Comparison of ENCODE assay signal across 9 mouse cellular contexts in the genomic region with DNA sequence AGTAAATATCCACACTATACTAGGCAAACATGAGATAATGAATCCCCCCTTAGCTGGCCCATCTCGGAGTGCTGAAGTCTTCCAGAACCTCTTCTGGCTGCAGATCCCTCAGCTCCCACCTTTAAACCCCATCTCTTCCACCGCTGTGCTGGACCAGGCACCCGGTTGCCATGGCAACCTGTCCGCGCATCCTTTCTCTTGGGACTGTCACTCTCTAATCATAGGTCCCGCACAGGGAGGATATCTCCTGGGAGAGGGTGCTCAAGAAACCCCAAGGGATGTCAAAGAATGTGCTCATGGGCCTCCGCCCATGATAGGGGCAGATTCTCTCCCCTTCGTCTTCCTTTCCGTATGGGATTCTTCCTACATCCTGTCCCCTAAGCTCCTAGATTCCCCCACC. TPM values are rescaled to one million over a fixed set of nuclear protein-coding genes. Genes with fewer than 3 reads are reported as not detected.
DNase-seq lines count a peak whose midpoint lies in the region; ATAC-seq and TF ChIP-seq lines count a peak whose summit lies in the region.
"Had no signal": no experiment of that assay in that cellular context is flagged by ENCODE, and none has a peak within 500 bp of the region (broad histone marks: within the 10 kb centered on the region; RNA-seq: fewer than 3 reads in every experiment).

No protein-coding gene starts in this region.

- peak; percentile 70 for DNase-seq in cerebellum, adult 11-12 months
- no peak for DNase-seq in cerebellum, postnatal 4 days (ENCODE audit: low spot score in 2 of 2)
- peak; percentile 56 for DNase-seq in right cerebral cortex, postnatal 4 days
- no peak for DNase-seq in thymus, postnatal 4 days
- DNase-seq in thymus, postnatal 25 days = no peak
- DNase-seq: liver, embryonic 13.5 days had no signal

- 1% methylated on average over 9 of the region's 9 CpGs for WGBS in forebrain, embryonic 15.5 days
- WGBS in limb, embryonic 13.5 days = 2% methylated on average over 9 of the region's 9 CpGs

- no peak for TF ChIP-seq EP300 in ES-Bruce4 (IDR thresholded peaks at IDR 0.05; ENCODE audit: insufficient read depth, low read depth, low read length)

- H3K4me1 ChIP-seq in ES-Bruce4 (ENCODE audit: control insufficient read depth, insufficient read depth, low read length) = no peaks in the 10 kb centered on the region
- H3K4me1 ChIP-seq in forebrain, embryonic 15.5 days = peaks cover 39% of the 10 kb centered on the region
- H3K4me1 ChIP-seq in limb, embryonic 13.5 days = peaks cover 65% of the 10 kb centered on the region

- ATAC-seq in forebrain, embryonic 15.5 days (replicated peaks) = no peak; the same call in none of the 2 replicates
- no peak for ATAC-seq in limb, embryonic 13.5 days (ENCODE audit: low FRiP score, low read depth)

- H3K9me3 ChIP-seq in ES-Bruce4 (replicated peaks; ENCODE audit: control insufficient read depth, insufficient read depth, low read length, poor library complexity, severe bottlenecking) = no peaks in the 10 kb centered on the region
- H3K9me3 ChIP-seq in forebrain, embryonic 15.5 days = no peaks in the 10 kb centered on the region
- no peaks in the 10 kb centered on the region for H3K9me3 ChIP-seq in limb, embryonic 13.5 days
- H3K9me3 ChIP-seq: liver, embryonic 13.5 days had no signal

- peaks cover 11% of the 10 kb centered on the region for H3K27me3 ChIP-seq in ES-Bruce4 (ENCODE audit: control insufficient read depth, insufficient read depth, low read length, poor library complexity, severe bottlenecking)
- H3K27me3 ChIP-seq in forebrain, embryonic 15.5 days = peaks cover 40% of the 10 kb centered on the region
- peaks cover 83% of the 10 kb centered on the region for H3K27me3 ChIP-seq in limb, embryonic 13.5 days

- no peak overlapping the region for H3K27ac ChIP-seq in ES-Bruce4 (ENCODE audit: insufficient read depth, low read length)
- H3K27ac ChIP-seq in forebrain, embryonic 15.5 days (replicated peaks) = no peak overlapping the region
- H3K27ac ChIP-seq in limb, embryonic 13.5 days = no peak overlapping the region
- H3K27ac ChIP-seq: liver, embryonic 13.5 days had no signal

- H3K36me3 ChIP-seq in ES-Bruce4 (ENCODE audit: control insufficient read depth, insufficient read depth, low read length, poor library complexity, severe bottlenecking) = no peaks in the 10 kb centered on the region
- H3K36me3 ChIP-seq in forebrain, embryonic 15.5 days = no peaks in the 10 kb centered on the region
- H3K36me3 ChIP-seq in limb, embryonic 13.5 days = no peaks in the 10 kb centered on the region
- H3K36me3 ChIP-seq: liver, embryonic 13.5 days had no signal

- H3K4me3 ChIP-seq in ES-Bruce4 (ENCODE audit: low read depth, low read length) = peak overlapping the region; percentile 41; the same call in 1 of the 2 replicates
- H3K4me3 ChIP-seq in forebrain, embryonic 15.5 days = peak overlapping the region; percentile 38
- H3K4me3 ChIP-seq in limb, embryonic 13.5 days = peak overlapping the region; percentile 35
- H3K4me3 ChIP-seq: liver, embryonic 13.5 days had no signal

- H3K4me2 ChIP-seq in forebrain, embryonic 15.5 days (replicated peaks) = peak overlapping the region; percentile 54
- H3K4me2 ChIP-seq in limb, embryonic 13.5 days (replicated peaks) = peak overlapping the region; percentile 60
- H3K4me2 ChIP-seq: liver, embryonic 13.5 days had no signal

- no peak for TF ChIP-seq POLR2A in ES-Bruce4 (IDR thresholded peaks at IDR 0.05; ENCODE audit: insufficient read depth, low read length)

- no peak overlapping the region for H3K9ac ChIP-seq in ES-Bruce4 (ENCODE audit: low read depth, poor library complexity, severe bottlenecking)
- H3K9ac ChIP-seq in forebrain, embryonic 15.5 days (replicated peaks) = peak overlapping the region; percentile 17
- peak overlapping the region; percentile 48; the same call in 1 of the 2 replicates for H3K9ac ChIP-seq in limb, embryonic 13.5 days
- H3K9ac ChIP-seq: liver, embryonic 13.5 days had no signal

- no peak for TF ChIP-seq CTCF in ES-Bruce4 (IDR thresholded peaks at IDR 0.05; ENCODE audit: low read depth, low read length)

RNA-seq across cellular contexts. Expression of gene Fxyd7, which starts 0.3 kb away (rescaled TPM):
- polyA plus RNA-seq in ES-Bruce4 (2011; ENCODE audit: insufficient read depth, insufficient read length, low read depth, missing spikeins) = not detected in 2 replicates
- 49.2 and 60.4 TPM in 2 replicates for polyA plus RNA-seq in forebrain, embryonic 15.5 days (2015; fragmentation: Nextera tagmentation; extraction: Ambion mirVana)
- 20.0 and 21.3 TPM in 2 replicates for polyA plus RNA-seq in limb, embryonic 13.5 days (2015; fragmentation: Nextera tagmentation; extraction: Ambion mirVana)

RNA-seq across cellular contexts. Expression of gene Fxyd1, which starts 6.1 kb away (rescaled TPM):
- 2.1 TPM in 2 replicates for polyA plus RNA-seq in ES-Bruce4 (2011; ENCODE audit: insufficient read depth, insufficient read length, low read depth, missing spikeins)
- polyA plus RNA-seq in forebrain, embryonic 15.5 days (2015; fragmentation: Nextera tagmentation; extraction: Ambion mirVana) = 8.2 and 14.7 TPM in 2 replicates
- polyA plus RNA-seq in limb, embryonic 13.5 days (2015; fragmentation: Nextera tagmentation; extraction: Ambion mirVana) = 61.7 and 71.2 TPM in 2 replicates

RNA-seq across cellular contexts. Expression of gene Lgi4, which starts 8.2 kb away (rescaled TPM):
- 0.88 TPM in 1 of 2 replicates, not detected in the other for polyA plus RNA-seq in ES-Bruce4 (2011; ENCODE audit: insufficient read depth, insufficient read length, low read depth, missing spikeins)
- 0.20 and 0.26 TPM in 2 replicates for polyA plus RNA-seq in forebrain, embryonic 15.5 days (2015; fragmentation: Nextera tagmentation; extraction: Ambion mirVana)
- polyA plus RNA-seq in limb, embryonic 13.5 days (2015; fragmentation: Nextera tagmentation; extraction: Ambion mirVana) = 0.59 and 0.67 TPM in 2 replicates

RNA-seq across cellular contexts. Expression of gene Fxyd5, which starts 8.6 kb away (rescaled TPM):
- polyA plus RNA-seq in ES-Bruce4 (2011; ENCODE audit: insufficient read depth, insufficient read length, low read depth, missing spikeins) = 4.9 and 6.0 TPM in 2 replicates
- 13.4 and 14.7 TPM in 2 replicates for polyA plus RNA-seq in forebrain, embryonic 15.5 days (2015; fragmentation: Nextera tagmentation; extraction: Ambion mirVana)
- 17.1 and 18.3 TPM in 2 replicates for polyA plus RNA-seq in limb, embryonic 13.5 days (2015; fragmentation: Nextera tagmentation; extraction: Ambion mirVana)

RNA-seq across cellular contexts. Expression of gene Fxyd3, which starts 25.6 kb away (rescaled TPM):
- polyA plus RNA-seq in ES-Bruce4 (2011; ENCODE audit: insufficient read depth, insufficient read length, low read depth, missing spikeins) = 1.9 TPM in 1 of 2 replicates, not detected in the other
- not detected in 2 replicates for polyA plus RNA-seq in forebrain, embryonic 15.5 days (2015; fragmentation: Nextera tagmentation; extraction: Ambion mirVana)
- polyA plus RNA-seq in limb, embryonic 13.5 days (2015; fragmentation: Nextera tagmentation; extraction: Ambion mirVana) = 32.9 and 34.8 TPM in 2 replicates

Comparison
In these comparisons a context has a peak if more than half of its experiments do, and no peak if none do; other contexts are left out.
1. DNase-seq: peak in cerebellum, adult 11-12 months (single experiment) and right cerebral cortex, postnatal 4 days (single experiment); none in cerebellum, postnatal 4 days (0 of 2), thymus, postnatal 4 days (single experiment) and thymus, postnatal 25 days (single experiment).
2. RNA of gene Fxyd7, which starts 0.3 kb away (polyA plus RNA-seq): 49.2 to 60.4 TPM in forebrain, embryonic 15.5 days and 20.0 to 21.3 TPM in limb, embryonic 13.5 days; not detected in ES-Bruce4; every median in the first group is over 10 times any median in the second.
3. Peak in every context shown above with its lines, with median percentiles within 50 percentile points of each other: H3K4me3 ChIP-seq.